ENCODE assay signal across 25 mouse cellular contexts in genomic region chr5:100123283-100123682, GRCm38 (mm10). TPM values are rescaled to one million over a fixed set of nuclear protein-coding genes. Genes with fewer than 3 reads are reported as not detected.
DNase-seq lines count a peak whose midpoint lies in the region; ATAC-seq and TF ChIP-seq lines count a peak whose summit lies in the region.
"Had no signal": no experiment of that assay in that cellular context is flagged by ENCODE, and none has a peak within 500 bp of the region (broad histone marks: within the 10 kb centered on the region; RNA-seq: fewer than 3 reads in every experiment).

No protein-coding gene starts in this region.

- WGBS in midbrain, postnatal 0 days = 52% methylated on average over 7 of the region's 7 CpGs
- 60% methylated on average over 7 of the region's 7 CpGs for WGBS in midbrain, embryonic 10.5 days

- H3K27me3 ChIP-seq in midbrain, postnatal 0 days (ENCODE audit: insufficient read depth, low read length) = no peaks in the 10 kb centered on the region
- H3K27me3 ChIP-seq in midbrain, embryonic 10.5 days (ENCODE audit: low read depth, poor library complexity, severe bottlenecking) = peaks cover 34% of the 10 kb centered on the region
- H3K27me3 ChIP-seq: CH12.LX; midbrain, embryonic 13.5 days had no signal

- no peaks in the 10 kb centered on the region for H3K36me3 ChIP-seq in midbrain, postnatal 0 days (ENCODE audit: insufficient read depth, low read length)
- H3K36me3 ChIP-seq in midbrain, embryonic 10.5 days = no peaks in the 10 kb centered on the region
- H3K36me3 ChIP-seq: G1E; midbrain, embryonic 13.5 days had no signal

- no peaks in the 10 kb centered on the region for H3K9me3 ChIP-seq in midbrain, postnatal 0 days (ENCODE audit: low read length)
- no peaks in the 10 kb centered on the region for H3K9me3 ChIP-seq in midbrain, embryonic 10.5 days (replicated peaks)
- H3K9me3 ChIP-seq: midbrain, embryonic 13.5 days had no signal

- no peak for DNase-seq in frontal cortex, postnatal 10 days (ENCODE audit: low spot score in 2 of 2)
- peak; percentile 21 for DNase-seq in midbrain, postnatal 0 days (ENCODE audit: low spot score)
- DNase-seq in midbrain, embryonic 10.5 days (ENCODE audit: low spot score) = no peak
- peak; percentile 53 for DNase-seq in R1 (ENCODE audit: low read depth, low spot score)
- peak; percentile 15 for DNase-seq in telencephalon, adult 2 months (ENCODE audit: low read depth, low spot score)
- DNase-seq in adrenal gland, adult 18-20 months (ENCODE audit: low spot score in 2 of 2) = no peak
- DNase-seq: adrenal gland, postnatal 25 days; B cell, adult 2 months; cerebellum, adult 11 months; cerebellum, postnatal 14 days; gastrocnemius, adult 2 months; kidney, postnatal 25 days; lung, postnatal 10 days; right cerebral cortex, postnatal 14 days had no signal

- no peak overlapping the region for H3K4me3 ChIP-seq in midbrain, postnatal 0 days (ENCODE audit: low read depth, low read length)
- H3K4me3 ChIP-seq in midbrain, embryonic 10.5 days = no peak overlapping the region
- H3K4me3 ChIP-seq: gastrocnemius, adult 2 months; layer of hippocampus, adult 2 months; midbrain, embryonic 13.5 days had no signal

- H3K9ac ChIP-seq in midbrain, postnatal 0 days (replicated peaks; ENCODE audit: low read length, poor library complexity, severe bottlenecking) = no peak overlapping the region
- H3K9ac ChIP-seq: midbrain, embryonic 13.5 days had no signal

- no peak overlapping the region for H3K4me2 ChIP-seq in midbrain, postnatal 0 days (ENCODE audit: low read depth, low read length, poor library complexity, severe bottlenecking)
- H3K4me2 ChIP-seq: midbrain, embryonic 13.5 days had no signal

- no peak for TF ChIP-seq CTCF in midbrain, postnatal 0 days (IDR thresholded peaks at IDR 0.05)

- H3K4me1 ChIP-seq in midbrain, postnatal 0 days (ENCODE audit: insufficient read depth, low read length) = peaks cover 6% of the 10 kb centered on the region
- H3K4me1 ChIP-seq in midbrain, embryonic 10.5 days = peaks cover 36% of the 10 kb centered on the region

- ATAC-seq in frontal cortex, adult (ENCODE audit: low TSS enrichment) = peak; percentile 41; the same call in 1 of the 2 replicates
- ATAC-seq in midbrain, postnatal 0 days (ENCODE audit: low FRiP score) = no peak
- ATAC-seq: hindbrain, embryonic 16.5 days; intestine, postnatal 0 days; midbrain, embryonic 13.5 days had no signal

- no peak overlapping the region for H3K27ac ChIP-seq in midbrain, postnatal 0 days (ENCODE audit: low read depth, low read length)
- H3K27ac ChIP-seq in midbrain, embryonic 10.5 days (replicated peaks) = no peak overlapping the region
- H3K27ac ChIP-seq: gastrocnemius, adult 2 months; layer of hippocampus, adult 2 months; midbrain, embryonic 13.5 days had no signal

RNA-seq across cellular contexts. Expression of gene Tmem150c, which starts 36.3 kb away (rescaled TPM):
- 63.7 and 83.0 TPM in 2 replicates for total RNA-seq in midbrain, postnatal 0 days (2014; rRNA removed)
- polyA plus RNA-seq in midbrain, postnatal 0 days (2015; fragmentation: Nextera tagmentation; extraction: Ambion mirVana) = 42.9 and 49.1 TPM in 2 replicates
- polyA plus RNA-seq in midbrain, embryonic 10.5 days (2016; fragmentation: Nextera tagmentation; extraction: Ambion mirVana) = 3.6 and 3.8 TPM in 2 replicates
- total RNA-seq in adrenal gland, adult 18-20 months (2021) = 10 to 100 TPM in 1 of 2 experiments, 1 to 10 TPM in 1; 7.5 to 18.3 TPM
- total RNA-seq: CH12.LX; hematopoietic stem cell, adult 5-6 weeks; liver, adult 2 months; megakaryocyte progenitor cell, adult 5-6 weeks; neutrophil, adult 5-6 weeks had no signal
- polyA plus RNA-seq: G1E had no signal

Comparison
In these comparisons a context has a peak if more than half of its experiments do, and no peak if none do; other contexts are left out.
1. DNase-seq: peak in midbrain, postnatal 0 days (single experiment), R1 (single experiment) and telencephalon, adult 2 months (single experiment); none in frontal cortex, postnatal 10 days (0 of 2), midbrain, embryonic 10.5 days (single experiment) and adrenal gland, adult 18-20 months (0 of 2).